Mouse (Mus musculus) activated CD4-positive, CD25-positive, alpha-beta regulatory T cell, adult 4 months (primary cell): ENCODE results near the gene Milr1. TPM values are rescaled to one million over a fixed set of nuclear protein-coding genes. Genes with fewer than 3 reads are reported as not detected.
"Not testable (repeated sequence)": the region's sequence is repeated elsewhere in the genome, so short reads cannot be mapped to it uniquely, and the experiment has no call there.

Source experiments
- ATAC-seq: one replicate; pipeline ENCODE4 v1.8.0; 2017
- polyA plus RNA-seq, 2 experiments: library from polyadenylated mRNA; unstranded; fragments of 100-300 nt; shearing (Covaris generic); gene quantifications; one replicate each; pipeline ENCODE4 v1.2.1; 2017

Milr1 gene
- polyA plus RNA-seq, 2 experiments from 2014 or later: 11.9 to 12.1 TPM

DNA sequence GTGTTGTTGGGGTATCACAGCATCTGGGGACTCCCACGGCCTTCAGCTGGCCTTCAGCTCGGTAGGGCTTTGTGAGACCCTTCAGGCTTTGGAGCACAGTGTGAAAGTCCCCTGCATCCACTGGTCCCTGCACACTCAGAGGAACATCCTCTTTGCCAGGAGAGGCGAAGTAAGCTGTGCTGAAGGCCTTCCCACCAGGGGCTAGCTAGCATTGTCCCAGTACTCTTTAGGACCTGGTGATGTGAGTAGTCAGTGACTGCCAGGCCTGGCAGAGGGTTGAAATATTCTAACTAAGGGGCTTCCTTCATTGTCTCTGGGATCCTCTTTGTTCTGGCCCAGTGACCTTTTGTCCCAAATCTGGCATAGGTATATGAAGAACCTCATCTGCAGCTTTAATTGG lies 14.4 kb upstream of the Milr1 start:
- no peak for ATAC-seq

DNA sequence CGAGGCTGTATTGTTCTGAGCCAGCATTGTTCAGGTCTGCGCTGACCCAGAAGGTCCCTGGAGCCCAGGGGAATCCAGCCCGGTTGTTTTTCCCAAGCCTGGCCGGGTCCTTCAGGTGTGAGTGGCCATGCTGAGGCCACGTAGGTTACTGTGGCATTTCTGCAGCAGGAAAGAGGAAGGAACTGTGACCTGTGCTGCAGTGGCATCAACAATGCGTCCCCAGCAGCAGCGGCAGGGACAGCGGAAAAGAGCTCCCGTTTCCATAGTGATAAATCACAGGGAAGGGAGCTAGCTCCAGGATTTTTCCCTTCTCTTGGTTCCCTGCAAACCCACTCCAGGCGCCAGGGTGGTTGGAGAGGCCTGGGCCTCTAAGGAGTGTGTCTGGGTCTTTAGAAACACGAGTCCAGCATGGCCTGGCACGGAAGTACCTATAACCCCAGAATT lies 13.8 kb upstream of the Milr1 start:
- no peak for ATAC-seq

GRCm38 (mm10) chr11:106739116-106739515 lies 11.9 kb upstream of the Milr1 start:
- peak; percentile 7 for ATAC-seq

DNA sequence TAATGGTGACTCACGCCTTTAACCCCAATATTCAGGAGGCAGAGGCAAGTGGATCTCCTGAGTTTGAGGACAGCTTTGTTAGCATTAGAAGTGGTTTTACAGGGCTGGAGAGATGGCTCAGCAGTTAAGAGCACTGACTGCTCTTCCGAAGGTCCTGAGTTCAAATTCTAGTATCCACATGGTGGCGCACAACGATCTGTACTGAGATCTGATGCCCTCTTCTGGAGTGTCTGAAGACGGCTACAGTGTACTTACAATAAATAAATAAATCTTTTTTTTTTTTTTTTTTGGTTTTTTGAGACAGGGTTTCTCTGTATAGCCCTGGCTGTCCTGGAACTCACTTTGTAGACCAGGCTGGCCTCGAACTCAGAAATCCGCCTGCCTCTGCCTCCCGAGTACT lies 10.3 kb upstream of the Milr1 start:
- not testable (repeated sequence) for ATAC-seq

- ATAC-seq: no peak
Observed at GRCm38 (mm10) chr11:106741232-106741631, 9.8 kb upstream of the Milr1 start.

DNA sequence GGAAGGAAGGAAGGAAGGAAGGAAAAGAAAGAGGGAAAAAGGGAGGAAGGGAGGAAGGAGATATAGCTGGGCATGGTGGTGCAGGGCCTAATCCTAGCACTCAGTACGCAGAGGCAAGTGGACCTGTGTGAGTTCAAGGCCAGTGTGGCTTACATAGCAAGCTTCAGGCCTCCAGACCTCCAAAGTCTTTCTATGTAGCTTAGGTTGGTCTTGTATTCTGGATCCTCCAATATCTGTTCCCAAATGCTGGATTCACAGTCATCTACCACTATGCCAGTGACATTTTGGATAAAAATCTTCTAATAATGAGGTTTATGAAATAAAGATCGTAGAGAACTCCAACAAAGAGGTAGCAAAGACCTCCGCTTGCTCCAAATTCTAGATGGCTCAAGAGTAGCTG lies 9.2 kb upstream of the Milr1 start:
- ATAC-seq: no peak

- peak; percentile 61 for ATAC-seq
Observed at GRCm38 (mm10) chr11:106742388-106742841, 8.6 kb upstream of the Milr1 start.

GRCm38 (mm10) chr11:106744949-106745348 lies 6.1 kb upstream of the Milr1 start:
- ATAC-seq: no peak

DNA sequence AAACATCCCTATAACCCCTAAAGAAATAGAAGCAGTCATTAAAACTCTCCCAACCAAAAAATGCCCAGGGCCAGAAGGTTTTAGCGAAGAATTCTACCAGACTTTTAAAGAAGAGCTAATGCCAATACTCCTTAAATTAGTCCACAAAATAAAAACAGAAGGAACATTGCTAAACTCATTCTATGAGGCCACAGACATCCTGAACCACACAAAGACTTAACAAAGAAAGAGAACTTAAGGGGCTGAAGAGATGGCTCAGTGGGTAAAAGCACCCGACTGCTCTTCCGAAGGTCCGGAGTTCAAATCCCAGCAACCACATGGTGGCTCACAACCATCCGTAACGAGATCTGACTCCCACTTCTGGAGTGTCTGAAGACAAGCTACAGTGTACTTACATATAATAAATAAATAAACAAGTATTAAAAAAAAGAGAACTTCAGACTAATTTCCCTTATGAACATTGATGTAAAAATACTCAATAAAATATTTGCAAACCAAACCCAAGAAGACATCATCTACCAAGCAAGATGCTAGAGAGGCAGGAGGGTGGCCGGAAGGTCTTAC lies 1.4 kb upstream of the Milr1 start:
- not testable (repeated sequence) for ATAC-seq

DNA sequence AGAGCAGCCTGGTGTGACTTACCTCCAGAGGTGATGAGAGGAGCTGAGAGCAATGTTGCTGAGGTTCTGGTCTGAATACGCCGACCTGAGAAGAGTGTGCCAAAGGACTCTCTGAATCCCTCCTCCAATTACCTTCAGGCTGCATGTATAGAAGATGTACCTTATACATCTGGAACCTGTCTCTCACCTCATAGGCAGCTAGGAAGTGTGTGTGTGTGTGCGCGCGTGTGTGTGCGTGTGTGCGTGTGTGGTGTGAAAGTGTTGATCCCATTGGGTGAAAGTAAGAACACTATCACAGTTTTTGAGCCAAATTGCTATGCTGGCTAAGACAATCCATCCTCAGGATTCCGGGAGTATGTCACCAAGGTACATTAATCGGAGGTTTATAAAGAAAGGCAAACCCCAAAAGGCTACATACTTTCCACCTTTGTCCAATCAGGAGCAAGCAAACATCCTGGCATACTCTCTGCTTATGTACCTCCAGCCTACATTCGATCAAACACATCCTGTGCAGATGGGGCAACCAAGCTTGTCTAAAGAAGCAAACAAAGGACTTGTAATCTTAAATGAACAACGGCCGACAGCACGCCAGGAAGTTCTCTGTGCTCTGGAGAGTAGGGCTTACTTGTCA lies 790 bp upstream of the Milr1 start, which contains the start of gene Pecam1:
TSS of gene Pecam1 (minus strand) at position 508 of the 631 bp plus-strand sequence.
- ATAC-seq: peak; percentile 76

- peak; percentile 65 for ATAC-seq
Observed at GRCm38 (mm10) chr11:106752103-106752502, 1.1 kb downstream of the Milr1 start.

DNA sequence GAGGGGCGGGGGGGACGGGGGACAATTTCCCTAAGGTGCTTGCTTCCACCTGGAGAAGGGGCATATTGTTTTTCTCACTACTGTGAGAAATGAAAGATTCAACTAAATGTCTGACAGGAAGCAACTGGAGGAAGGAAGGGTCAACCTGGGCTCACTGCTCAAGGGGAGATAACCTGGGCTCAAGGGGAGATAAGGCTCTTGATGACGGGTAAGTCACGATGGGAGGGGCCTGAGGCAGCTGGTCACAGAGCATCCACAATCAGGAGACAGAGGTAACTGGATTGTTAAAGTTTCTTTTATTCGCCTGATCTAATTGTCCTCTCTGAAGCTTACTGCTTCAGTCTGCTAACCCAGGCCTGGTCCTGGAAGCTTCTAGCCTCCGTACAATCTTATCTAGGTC lies 2.3 kb downstream of the Milr1 start:
- no peak for ATAC-seq

- ATAC-seq: no peak
Observed at GRCm38 (mm10) chr11:106755583-106755982, 4.6 kb downstream of the Milr1 start.

DNA sequence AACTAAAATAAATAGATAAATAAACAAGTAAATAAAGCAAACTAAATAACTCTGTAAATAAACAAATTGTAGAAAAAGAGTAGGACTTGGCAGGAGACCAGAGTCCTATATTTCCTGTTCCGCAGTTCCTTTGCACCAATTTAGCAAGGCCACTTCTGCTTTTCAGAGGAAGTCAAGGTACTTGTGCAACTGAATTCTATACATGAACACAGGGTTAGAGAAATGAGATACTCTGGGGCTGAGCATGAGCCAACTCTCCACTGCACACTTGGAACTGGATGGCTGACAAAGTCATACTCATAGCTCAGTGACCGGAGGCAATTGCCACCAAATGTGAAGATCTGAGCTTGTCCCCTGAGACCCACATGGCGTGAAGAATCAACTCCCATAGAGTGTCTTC lies 8.0 kb downstream of the Milr1 start:
- ATAC-seq: no peak

DNA sequence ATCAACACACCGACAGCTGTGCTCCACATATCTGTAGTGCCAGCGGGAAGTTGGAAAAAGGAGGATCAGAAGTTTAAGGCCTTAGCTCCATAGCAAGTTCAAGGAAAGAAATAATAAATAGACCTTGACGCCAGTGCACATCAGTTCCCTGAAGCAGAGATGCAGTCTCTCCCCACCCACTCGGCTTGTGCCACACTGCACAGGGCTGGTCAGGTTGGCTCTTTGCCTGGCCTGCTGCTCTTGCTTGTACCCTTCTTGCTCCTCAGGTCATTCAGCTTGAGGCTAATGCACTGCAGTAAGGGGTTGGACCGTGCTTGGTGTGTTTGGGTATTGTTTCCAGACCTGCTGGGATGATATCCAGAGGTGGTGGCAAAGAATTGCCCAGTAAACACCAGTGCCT lies 9.5 kb downstream of the Milr1 start:
- ATAC-seq: no peak

DNA sequence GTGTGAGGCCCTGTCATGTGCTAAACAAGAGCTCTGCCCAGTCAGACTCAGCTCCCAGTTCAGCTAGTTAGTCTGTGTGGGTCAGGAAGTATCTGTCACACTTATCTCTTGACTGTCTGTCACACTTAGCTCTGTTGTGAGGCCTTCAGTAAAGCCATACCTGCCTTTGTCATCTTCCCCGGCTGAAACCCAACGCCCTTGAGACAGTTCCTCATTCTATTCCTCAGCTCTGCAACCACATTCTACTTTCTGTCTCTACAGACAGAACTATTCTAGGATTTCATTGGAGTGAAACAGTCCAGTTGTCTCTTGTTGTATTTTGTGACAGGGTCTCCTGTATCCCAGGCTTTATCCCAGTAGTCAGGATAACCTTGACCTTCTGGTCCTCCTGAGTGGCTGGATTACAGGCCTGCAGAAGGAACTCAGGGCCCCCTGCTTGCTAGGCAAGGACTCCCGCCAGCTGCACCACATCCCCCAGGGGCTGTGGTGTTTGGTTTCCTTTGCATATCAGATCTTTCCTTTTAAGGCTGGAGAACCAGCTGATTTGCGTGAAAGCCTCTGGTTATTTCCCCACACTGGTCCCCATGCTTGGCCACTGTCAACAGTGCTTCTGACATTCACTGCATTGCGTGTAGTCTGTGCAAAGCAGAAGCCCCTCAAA lies 11.2 kb downstream of the Milr1 start:
- ATAC-seq: peak; percentile 68

GRCm38 (mm10) chr11:106762800-106763185 lies 11.8 kb downstream of the Milr1 start:
- ATAC-seq: no peak

DNA sequence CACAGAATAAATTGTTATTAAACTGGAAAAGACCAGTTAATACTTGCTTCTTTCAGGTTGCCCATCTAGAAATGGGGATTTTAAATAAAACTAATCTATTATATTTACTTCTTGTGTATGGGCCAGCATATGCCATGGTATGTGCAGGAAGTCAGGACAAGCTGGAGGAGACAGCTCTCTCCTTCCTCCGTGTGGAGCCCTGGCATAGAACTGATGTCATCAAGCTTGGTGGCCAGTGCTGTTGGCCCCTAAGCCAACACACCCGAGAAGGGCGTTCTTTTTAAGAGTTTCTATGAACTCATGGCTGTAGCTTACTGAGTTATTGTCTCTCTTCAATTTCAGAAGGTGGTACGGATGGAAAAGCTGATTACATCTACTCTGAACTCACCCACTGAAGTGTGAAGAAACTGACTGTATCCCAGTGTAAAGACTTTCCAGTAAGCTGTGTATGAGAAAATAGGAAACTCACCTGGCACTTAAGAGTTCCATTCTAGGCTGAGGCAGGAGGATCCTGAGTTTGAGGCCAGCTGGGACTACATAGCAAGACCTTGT lies 15.7 kb downstream of the Milr1 start:
- ATAC-seq: no peak

- no peak for ATAC-seq
Observed at GRCm38 (mm10) chr11:106767516-106767915, 16.5 kb downstream of the Milr1 start.

DNA sequence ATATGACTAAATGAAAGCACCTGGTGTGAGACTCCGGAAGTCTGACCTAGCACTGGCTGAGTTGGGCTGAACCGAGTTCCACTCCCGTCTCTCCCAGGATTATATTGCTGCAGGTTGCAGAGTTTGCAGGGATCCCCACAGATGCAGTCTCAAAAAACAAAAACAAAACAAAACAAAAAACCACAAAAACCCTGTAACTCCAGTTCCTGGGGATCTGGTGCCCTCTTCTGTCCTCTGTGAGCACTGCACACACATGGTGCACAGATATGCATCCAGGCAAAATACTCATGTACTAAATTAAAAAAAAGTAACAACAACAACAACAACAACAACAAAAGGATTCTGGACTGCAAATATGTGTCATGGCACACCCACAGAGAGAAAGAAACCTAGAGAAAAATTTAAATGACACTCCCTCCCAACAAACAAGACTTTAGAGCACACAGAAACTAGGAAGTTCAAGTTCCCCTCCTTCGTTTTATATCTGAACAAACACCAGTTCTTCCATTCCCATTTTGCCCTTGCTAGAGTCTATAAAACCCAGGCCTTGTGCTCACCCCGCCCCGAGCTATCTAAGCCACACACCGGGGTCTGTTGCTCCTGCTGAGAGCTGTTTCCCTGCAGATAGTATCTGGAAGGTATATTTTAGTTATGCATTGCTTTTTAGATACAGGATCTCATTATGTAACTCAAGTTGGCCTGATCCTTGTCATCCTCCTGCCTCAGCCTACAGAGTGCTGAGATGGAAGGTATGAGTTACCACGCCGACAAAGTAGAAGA lies 19.4 kb downstream of the Milr1 start:
- ATAC-seq: no peak

GRCm38 (mm10) chr11:106773061-106773460 lies 22.0 kb downstream of the Milr1 start:
- ATAC-seq: no peak

DNA sequence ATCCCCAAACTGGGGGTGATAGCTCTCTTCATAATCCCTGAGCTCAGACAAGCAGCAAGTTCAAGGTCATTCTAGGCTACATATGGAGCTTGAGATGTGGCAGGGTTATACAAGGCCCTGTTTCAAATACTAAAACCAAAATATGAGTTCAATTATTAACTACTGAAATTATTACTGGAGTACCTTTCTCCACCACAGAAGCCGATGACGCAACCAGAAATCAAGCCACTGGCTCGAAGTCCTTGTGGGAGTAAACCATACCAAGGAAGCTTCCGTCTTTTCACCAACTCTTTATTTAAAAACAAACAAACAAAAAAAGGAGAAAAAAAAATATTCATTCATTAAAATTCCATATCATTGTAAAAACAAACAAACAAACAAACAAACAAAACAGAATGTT lies 25.9 kb downstream of the Milr1 start:
- ATAC-seq: no peak

GRCm38 (mm10) chr11:106777395-106777794 lies 26.4 kb downstream of the Milr1 start:
- ATAC-seq: no peak
